Mouse (Mus musculus): ENCODE measurements around the gene Psmd1. TPM values are rescaled to one million over a fixed set of nuclear protein-coding genes. Genes with fewer than 3 reads are reported as not detected.
A peak's percentile ranks its signal among the peaks of the same experiment; 100 is the strongest.

Psmd1 gene
- total and polyA plus RNA-seq, 3 experiments: 57.9 to 155 (median 116) TPM

- no peak overlapping the region for H3K4me3 ChIP-seq (ENCODE audit: control insufficient read depth in 1 of 2, insufficient read depth in 1 of 2, low read depth in 2 of 2, low read length in 2 of 2)
- peak overlapping the region; percentile 48; the same call in 1 of the 2 replicates for H3K27ac ChIP-seq (ENCODE audit: control insufficient read depth, low read depth, low read length)
- peak; percentile 62 for TF ChIP-seq GATA1 (IDR thresholded peaks at IDR 0.05; ENCODE audit: low read depth, low read length)
- no peak for TF ChIP-seq ZMIZ1 (IDR thresholded peaks at IDR 0.05; ENCODE audit: low read depth, low read length)
- TF ChIP-seq MEF2A (IDR thresholded peaks at IDR 0.05; ENCODE audit: extremely low read depth, insufficient replicate concordance, low read depth, low read length, poor library complexity, severe bottlenecking): peak; percentile 42; the same call in 1 of the 2 replicates
- TF ChIP-seq NRF1 (IDR thresholded peaks at IDR 0.05; ENCODE audit: insufficient read depth, low read depth, low read length, poor library complexity, severe bottlenecking): no peak
- TF ChIP-seq TCF12 (IDR thresholded peaks at IDR 0.05; ENCODE audit: low read depth, low read length): peak; percentile 90; the same call in 1 of the 2 replicates
- TF ChIP-seq ELF1 (IDR thresholded peaks at IDR 0.05; ENCODE audit: low read depth, low read length): no peak
- TF ChIP-seq BHLHE40 (IDR thresholded peaks at IDR 0.05; ENCODE audit: borderline replicate concordance, low read depth, low read length): no peak
- peak; percentile 43; the same call in 1 of the 2 replicates for TF ChIP-seq MXI1 (IDR thresholded peaks at IDR 0.05; ENCODE audit: low read depth, low read length)
- TF ChIP-seq RAD21 (IDR thresholded peaks at IDR 0.05; ENCODE audit: low read depth, low read length): no peak
- peak; percentile 60 to 83 for TF ChIP-seq EP300 (IDR thresholded peaks at IDR 0.05; ENCODE audit: low read depth in 1 of 2, low read length in 2 of 2)
- 0 out of 2 replicates have a peak, but pooled peaks have one; percentile 35 for TF ChIP-seq MYB (IDR thresholded peaks at IDR 0.05; ENCODE audit: low read depth, low read length)
- TF ChIP-seq TAL1 (IDR thresholded peaks at IDR 0.05; ENCODE audit: low read length): no peak
- TF ChIP-seq KAT2A (conservative IDR thresholded peaks at IDR 0.05; ENCODE audit: low read depth, low read length): no peak
- peak; percentile 67 for TF ChIP-seq RCOR1 (IDR thresholded peaks at IDR 0.05; ENCODE audit: low read depth, low read length)
- peak; percentile 55; the same call in 1 of the 2 replicates for TF ChIP-seq ETS1 (IDR thresholded peaks at IDR 0.05; ENCODE audit: low read depth, low read length)
- H3K36me3 ChIP-seq (ENCODE audit: control insufficient read depth in 1 of 2, insufficient read depth in 2 of 2, low read length in 2 of 2): peaks cover 7 to 9% of the 10 kb centered on the region in 2 experiments; a peak in 3 of 4 replicates
- H3K9ac ChIP-seq (ENCODE audit: control insufficient read depth, low read depth, low read length, poor library complexity, severe bottlenecking): no peak overlapping the region
- DNase-seq (ENCODE audit: low read depth, low spot score): peak; percentile 52
- peaks cover 9 to 13% of the 10 kb centered on the region in 2 experiments; a peak in 3 of 4 replicates for H3K4me1 ChIP-seq (ENCODE audit: control insufficient read depth in 1 of 2, insufficient read depth in 2 of 2, low read length in 2 of 2)
- no peaks in the 10 kb centered on the region for H3K27me3 ChIP-seq (ENCODE audit: control insufficient read depth in 1 of 2, insufficient read depth in 2 of 2, low read length in 2 of 2)
- no peaks in the 10 kb centered on the region for H3K9me3 ChIP-seq (replicated peaks; ENCODE audit: insufficient read depth, low read length)
- no peaks in the 10 kb centered on the region for H3K79me2 ChIP-seq (ENCODE audit: control insufficient read depth, insufficient read depth, low read length, poor library complexity)
These were observed 96.9 kb downstream of the Psmd1 start for GRCm38 (mm10) chr1:86161061-86161460.

GRCm38 (mm10) chr1:86174602-86175001, 110.4 kb downstream of the Psmd1 start:
- Histone ChIP-seq H3K9me3 (replicated peaks; ENCODE audit: insufficient read depth, low read length) (no peaks in the 10 kb centered on the region), H3K4me1 (ENCODE audit: control insufficient read depth in 1 of 2, insufficient read depth in 2 of 2, low read length in 2 of 2) (no peaks in the 10 kb centered on the region), H3K36me3 (ENCODE audit: control insufficient read depth in 1 of 2, insufficient read depth in 2 of 2, low read length in 2 of 2) (no peaks in the 10 kb centered on the region; a peak in 1 of 4 replicates), H3K9ac (ENCODE audit: control insufficient read depth, low read depth, low read length, poor library complexity, severe bottlenecking) (no peak overlapping the region), H3K79me2 (ENCODE audit: control insufficient read depth, insufficient read depth, low read length, poor library complexity) (no peaks in the 10 kb centered on the region), H3K27me3 (ENCODE audit: control insufficient read depth in 1 of 2, insufficient read depth in 2 of 2, low read length in 2 of 2) (no peaks in the 10 kb centered on the region), H3K27ac (ENCODE audit: control insufficient read depth, low read depth, low read length) (no peak overlapping the region), H3K4me3 (ENCODE audit: control insufficient read depth in 1 of 2, insufficient read depth in 1 of 2, low read depth in 2 of 2, low read length in 2 of 2) (no peak overlapping the region)
- DNase-seq (ENCODE audit: low read depth, low spot score): no peak
- no peak for TF ChIP-seq MAX (IDR thresholded peaks at IDR 0.05; ENCODE audit: low read length)
